Mouse (Mus musculus) stomach, embryonic 16.5 days (tissue): ENCODE results near the gene Macrod2. TPM values are rescaled to one million over a fixed set of nuclear protein-coding genes. Genes with fewer than 3 reads are reported as not detected.
"Not testable (repeated sequence)": the region's sequence is repeated elsewhere in the genome, so short reads cannot be mapped to it uniquely, and the experiment has no call there.

Source experiments
- ATAC-seq: fragments of 200-750 bp; cut with Nextera tagmentation; 2 replicates; pipeline ENCODE4 v1.8.0; 2017; ENCODE audit warnings: moderate number of reproducible peaks, moderate TSS enrichment; ENCODE audit not compliant: insufficient read depth, low FRiP score
- H3K27ac ChIP-seq: fragments of 300-500 bp; sonication (generic); 2 replicates; pipeline ENCODE4 v1.5.1; 2014; ENCODE audit warnings: low read length
- H3K27me3 ChIP-seq: fragments of 300-500 bp; sonication (generic); 2 replicates; pipeline ENCODE4 v1.6.1; 2014; ENCODE audit warnings: low read length, control low read depth, mixed read lengths; ENCODE audit not compliant: control insufficient read depth, insufficient read depth
- H3K36me3 ChIP-seq: fragments of 300-500 bp; sonication (generic); 2 replicates; pipeline ENCODE4 v1.6.1; 2014; ENCODE audit warnings: low read length; ENCODE audit not compliant: control insufficient read depth, insufficient read depth
- H3K4me1 ChIP-seq: fragments of 300-500 bp; sonication (generic); 2 replicates; pipeline ENCODE4 v1.6.1; 2014; ENCODE audit warnings: low read length, control low read depth, mixed read lengths; ENCODE audit not compliant: control insufficient read depth, insufficient read depth
- H3K4me2 ChIP-seq: fragments of 300-500 bp; sonication (generic); 2 replicates; pipeline ENCODE4 v1.6.1; 2014; ENCODE audit warnings: low read depth, low read length, mixed read lengths
- H3K4me3 ChIP-seq: fragments of 300-500 bp; sonication (generic); replicated peaks from 2 replicates; pipeline ENCODE4 v1.5.1; 2014; ENCODE audit warnings: mild to moderate bottlenecking, low read length
- H3K9ac ChIP-seq: fragments of 300-500 bp; sonication (generic); 2 replicates; pipeline ENCODE4 v1.6.1; 2014; ENCODE audit warnings: low read length
- H3K9me3 ChIP-seq: fragments of 300-500 bp; sonication (generic); replicated peaks from 2 replicates; pipeline ENCODE4 v1.6.1; 2016; ENCODE audit warnings: low read length, control low read depth; ENCODE audit not compliant: control insufficient read depth
- WGBS: fragments of 180-500 bp; shearing (Covaris S2); extraction: QIAGEN DNeasy Blood & Tissue Kit; methylation state at CpG from one replicate; pipeline ENCODE4 v1.1.7; 2014; 5-methylcytosine and 5-hydroxymethylcytosine counted together
- polyA plus RNA-seq: library from polyadenylated mRNA; unstranded; fragments of >200 nt; fragmentation: Nextera tagmentation; extraction: Ambion mirVana; gene quantifications from 2 replicates; pipeline ENCODE4 v1.2.1, GENCODE M21; 2015

Gene Macrod2
- polyA plus RNA-seq, 1 experiment from 2014 or later = 45.4 TPM

DNA sequence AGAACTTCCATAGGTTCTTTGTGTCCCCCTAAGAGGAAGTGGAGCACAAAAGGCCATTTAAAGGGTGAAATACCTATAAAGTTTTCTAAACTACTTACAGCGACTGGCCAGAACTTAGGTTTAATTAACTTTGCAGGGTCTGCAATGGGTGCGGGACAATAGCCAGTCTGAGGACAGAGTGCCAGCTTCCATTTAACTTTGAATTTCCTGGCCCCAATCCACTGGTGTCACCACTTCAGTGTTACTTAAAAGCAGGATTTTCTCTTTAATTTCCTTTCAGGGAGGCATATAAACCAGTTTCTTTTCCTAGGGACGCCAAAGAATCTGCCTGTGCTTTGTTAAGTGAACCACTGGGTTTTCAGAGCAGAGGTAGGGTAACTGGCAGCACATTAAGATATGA lies 303.5 kb downstream of the Macrod2 start:
- no peak for ATAC-seq
- no peaks in the 10 kb centered on the region for H3K36me3 ChIP-seq
- no peaks in the 10 kb centered on the region for H3K27me3 ChIP-seq
- no peaks in the 10 kb centered on the region for H3K4me1 ChIP-seq
- 54% methylated on average over 3 of the region's 3 CpGs for WGBS
- H3K27ac ChIP-seq = no peak overlapping the region
- no peak overlapping the region for H3K4me3 ChIP-seq
- no peak overlapping the region for H3K4me2 ChIP-seq
- H3K9ac ChIP-seq = no peak overlapping the region
- no peaks in the 10 kb centered on the region for H3K9me3 ChIP-seq

GRCm38 (mm10) chr2:140703377-140703776 lies 308.3 kb downstream of the Macrod2 start:
- 62% methylated on average over 4 of the region's 4 CpGs for WGBS
- Histone ChIP-seq H3K4me3 (no peak overlapping the region), H3K9me3 (no peaks in the 10 kb centered on the region), H3K36me3 (no peaks in the 10 kb centered on the region), H3K9ac (no peak overlapping the region), H3K27ac (no peak overlapping the region), H3K4me1 (no peaks in the 10 kb centered on the region), H3K4me2 (no peak overlapping the region), H3K27me3 (no peaks in the 10 kb centered on the region)
- ATAC-seq = no peak

GRCm38 (mm10) chr2:140704146-140704545 lies 309.0 kb downstream of the Macrod2 start:
- no peak for ATAC-seq
- 37% methylated on average over 3 of the region's 3 CpGs for WGBS

DNA sequence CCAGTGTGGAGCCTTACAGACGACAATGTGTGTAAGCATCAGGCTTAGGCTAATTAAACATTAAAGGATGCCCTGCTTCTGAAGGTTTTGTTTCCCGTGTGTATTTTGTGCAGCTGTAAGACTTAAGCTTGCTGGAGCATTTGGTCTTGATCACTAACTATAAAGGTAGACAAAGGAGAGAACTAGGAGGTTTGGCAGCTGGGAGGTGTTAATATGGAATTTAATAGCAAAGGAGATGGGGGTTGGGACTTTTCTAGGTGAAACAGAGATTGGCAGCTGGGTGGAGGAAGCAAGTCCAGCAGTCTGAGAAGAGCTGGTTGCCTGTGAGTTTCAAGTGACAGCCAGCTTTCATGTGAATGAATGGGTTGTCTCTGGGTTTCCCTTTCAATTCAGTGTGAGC lies 310.2 kb downstream of the Macrod2 start:
- H3K4me3 ChIP-seq = no peak overlapping the region
- H3K27me3 ChIP-seq = no peaks in the 10 kb centered on the region
- no peaks in the 10 kb centered on the region for H3K4me1 ChIP-seq
- no peak overlapping the region for H3K9ac ChIP-seq
- 20% methylated on average over 2 of the region's 2 CpGs for WGBS
- H3K36me3 ChIP-seq = no peaks in the 10 kb centered on the region
- no peaks in the 10 kb centered on the region for H3K9me3 ChIP-seq
- ATAC-seq = no peak
- no peak overlapping the region for H3K4me2 ChIP-seq
- H3K27ac ChIP-seq = no peak overlapping the region

More at GRCm38 (mm10) chr2:140704146-140704545, 309.0 kb downstream of the Macrod2 start:
- Histone ChIP-seq H3K9ac (no peak overlapping the region), H3K4me1 (no peaks in the 10 kb centered on the region), H3K4me3 (no peak overlapping the region), H3K27me3 (no peaks in the 10 kb centered on the region), H3K36me3 (no peaks in the 10 kb centered on the region), H3K9me3 (no peaks in the 10 kb centered on the region), H3K27ac (no peak overlapping the region), H3K4me2 (no peak overlapping the region)

GRCm38 (mm10) chr2:140707550-140707949 lies 312.4 kb downstream of the Macrod2 start:
- Histone ChIP-seq H3K4me3 (no peak overlapping the region), H3K27me3 (no peaks in the 10 kb centered on the region), H3K4me1 (no peaks in the 10 kb centered on the region), H3K9me3 (no peaks in the 10 kb centered on the region), H3K36me3 (no peaks in the 10 kb centered on the region), H3K27ac (no peak overlapping the region), H3K4me2 (no peak overlapping the region), H3K9ac (no peak overlapping the region)
- ATAC-seq = no peak
- WGBS = 59% methylated on average over 5 of the region's 5 CpGs

GRCm38 (mm10) chr2:140715822-140716221 lies 320.7 kb downstream of the Macrod2 start:
- WGBS = 57% methylated on average over 4 of the region's 4 CpGs
- H3K9ac ChIP-seq = no peak overlapping the region
- H3K27ac ChIP-seq = no peak overlapping the region
- no peaks in the 10 kb centered on the region for H3K4me1 ChIP-seq
- peak; percentile 71; the same call in 1 of the 2 replicates for ATAC-seq
- H3K4me3 ChIP-seq = no peak overlapping the region
- no peaks in the 10 kb centered on the region for H3K36me3 ChIP-seq
- no peaks in the 10 kb centered on the region for H3K9me3 ChIP-seq
- H3K4me2 ChIP-seq = no peak overlapping the region
- H3K27me3 ChIP-seq = no peaks in the 10 kb centered on the region

DNA sequence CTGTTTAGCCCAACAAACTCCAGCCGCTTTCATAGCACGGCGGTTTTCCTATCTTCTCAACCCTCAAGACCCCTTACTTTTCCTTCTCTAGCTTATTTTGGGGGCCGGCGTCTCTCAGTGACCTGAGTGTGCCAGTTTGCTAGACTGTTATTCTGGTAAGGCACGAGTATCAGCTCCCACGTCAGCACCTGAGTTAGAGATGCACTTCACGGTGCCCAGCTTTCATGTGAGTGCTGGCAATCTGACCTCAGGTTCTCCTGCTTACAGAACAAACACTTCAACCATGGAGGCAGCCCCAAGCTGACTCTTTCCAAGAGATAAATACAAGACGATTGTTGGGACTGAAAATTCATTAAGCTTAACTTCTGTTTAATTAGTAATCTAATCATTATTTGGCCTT lies 322.3 kb downstream of the Macrod2 start:
- Histone ChIP-seq H3K9ac (no peak overlapping the region), H3K27me3 (no peaks in the 10 kb centered on the region), H3K27ac (no peak overlapping the region), H3K4me3 (no peak overlapping the region), H3K36me3 (no peaks in the 10 kb centered on the region), H3K4me1 (no peaks in the 10 kb centered on the region), H3K9me3 (no peaks in the 10 kb centered on the region), H3K4me2 (no peak overlapping the region)
- 71% methylated on average over 9 of the region's 9 CpGs for WGBS
- ATAC-seq = no peak

DNA sequence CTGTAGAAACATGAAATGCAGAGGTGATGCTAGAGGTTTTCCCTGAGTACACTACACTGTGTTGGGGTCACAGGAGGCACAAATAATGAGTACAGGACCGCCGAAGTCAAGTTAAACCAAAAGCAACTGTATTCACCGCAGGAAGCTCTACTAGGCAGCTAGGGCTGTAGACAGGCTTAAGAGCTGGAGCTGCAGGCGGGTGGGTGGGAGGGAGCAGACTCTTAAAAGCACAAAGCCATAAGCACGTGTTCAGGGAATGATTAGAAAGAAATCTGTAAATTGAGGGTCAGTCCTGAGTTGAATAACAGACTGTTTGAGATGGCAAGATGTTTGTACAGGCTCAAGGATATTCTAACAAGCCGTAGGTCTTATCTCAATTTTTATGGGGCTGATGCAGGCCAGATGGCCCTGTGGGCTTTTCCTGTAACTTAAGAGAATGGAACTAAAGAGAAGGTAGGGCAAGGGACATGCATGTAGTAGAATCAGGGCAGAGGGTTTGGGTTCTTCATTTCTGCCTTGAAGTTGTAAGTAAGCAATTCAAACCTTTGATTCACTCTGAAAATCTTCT lies 337.6 kb downstream of the Macrod2 start:
- H3K36me3 ChIP-seq = no peaks in the 10 kb centered on the region
- no peak for ATAC-seq
- no peak overlapping the region for H3K27ac ChIP-seq
- H3K9me3 ChIP-seq = no peaks in the 10 kb centered on the region
- WGBS = 40% methylated on average over 6 of the region's 6 CpGs
- no peaks in the 10 kb centered on the region for H3K27me3 ChIP-seq
- H3K4me1 ChIP-seq = no peaks in the 10 kb centered on the region
- H3K4me3 ChIP-seq = no peak overlapping the region
- H3K9ac ChIP-seq = no peak overlapping the region
- H3K4me2 ChIP-seq = no peak overlapping the region

GRCm38 (mm10) chr2:140740511-140740910 lies 345.4 kb downstream of the Macrod2 start:
- no peaks in the 10 kb centered on the region for H3K36me3 ChIP-seq
- H3K9ac ChIP-seq = no peak overlapping the region
- no peaks in the 10 kb centered on the region for H3K27me3 ChIP-seq
- 86% methylated on average over 5 of the region's 5 CpGs for WGBS
- no peak overlapping the region for H3K4me2 ChIP-seq
- H3K4me3 ChIP-seq = no peak overlapping the region
- ATAC-seq = no peak
- H3K4me1 ChIP-seq = no peaks in the 10 kb centered on the region
- H3K27ac ChIP-seq = no peak overlapping the region
- H3K9me3 ChIP-seq = no peaks in the 10 kb centered on the region

DNA sequence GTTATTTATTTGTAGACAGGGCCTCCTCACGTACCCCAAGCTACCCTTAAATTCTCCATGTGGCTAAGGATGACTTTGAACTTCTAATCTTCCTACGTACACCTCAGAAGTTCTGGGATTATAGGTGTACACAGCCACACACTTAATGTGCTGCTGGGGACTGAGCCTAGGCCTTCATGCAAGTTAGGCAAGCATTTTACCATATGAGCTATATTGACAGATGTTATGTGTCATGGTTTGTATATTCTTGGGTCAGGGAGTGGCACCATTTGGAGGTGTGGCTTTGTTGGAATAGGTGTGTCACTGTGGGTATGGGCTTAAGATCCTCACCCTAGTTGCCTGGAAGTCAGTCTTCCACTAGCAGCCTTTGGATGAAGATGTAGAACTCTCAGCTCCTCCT lies 347.8 kb downstream of the Macrod2 start:
- 54% methylated on average over 2 of the region's 2 CpGs for WGBS
- H3K27ac ChIP-seq, ATAC-seq, H3K4me2 ChIP-seq, H3K4me1 ChIP-seq, H3K9me3 ChIP-seq, H3K4me3 ChIP-seq, H3K9ac ChIP-seq, H3K36me3 ChIP-seq, H3K27me3 ChIP-seq: not testable (repeated sequence)
